Mouse (Mus musculus) spleen, adult 18-20 months (tissue): Measurements from ENCODE around the gene Akr1b3.

Experiments used
- DNase-seq, 2 experiments: peaks; one replicate each; pipeline ENCODE4 v3.0.0; 2022; ENCODE audit warnings: mixed read lengths in 2 of 2

Akr1b3 gene

DNA sequence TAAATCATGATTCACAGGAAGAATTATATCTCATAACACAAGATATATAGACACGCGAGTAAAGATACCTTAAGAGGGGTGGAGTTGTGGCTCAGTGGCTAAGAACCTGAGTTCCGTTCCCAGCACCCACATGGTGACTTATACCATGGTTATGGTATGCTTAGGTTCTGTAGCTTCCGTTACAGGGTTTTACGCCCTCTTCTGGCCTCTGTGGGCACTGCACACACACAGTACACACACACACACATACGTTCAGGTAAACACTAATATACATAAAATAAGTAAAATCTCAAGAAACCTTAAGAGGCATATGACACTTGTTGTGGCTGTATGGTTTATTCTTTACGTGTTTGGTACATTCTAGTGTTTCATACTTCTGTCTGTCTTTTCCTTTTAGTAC is 4.8 kb upstream of the Akr1b3 start:
- DNase-seq: no peak

DNA sequence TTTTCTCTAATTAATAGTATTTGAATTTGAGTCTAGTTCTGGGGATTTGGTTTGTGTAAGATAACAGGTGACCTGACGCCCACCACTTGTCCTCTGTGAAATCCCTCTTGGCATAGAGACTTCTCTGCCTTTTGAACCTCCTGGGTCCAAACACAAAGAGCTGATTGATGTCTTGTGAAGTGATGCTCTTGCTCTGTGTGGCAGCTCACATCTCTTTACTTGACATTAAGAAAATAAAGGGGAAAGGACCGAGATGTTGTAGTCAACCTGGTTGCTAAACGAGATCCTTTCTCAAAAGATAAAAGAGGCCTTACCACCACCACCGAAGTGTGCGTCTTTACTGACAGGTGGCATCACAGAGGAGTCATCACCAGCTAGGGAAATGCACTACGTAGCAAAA is 1.4 kb upstream of the Akr1b3 start:
- DNase-seq: no peak

DNA sequence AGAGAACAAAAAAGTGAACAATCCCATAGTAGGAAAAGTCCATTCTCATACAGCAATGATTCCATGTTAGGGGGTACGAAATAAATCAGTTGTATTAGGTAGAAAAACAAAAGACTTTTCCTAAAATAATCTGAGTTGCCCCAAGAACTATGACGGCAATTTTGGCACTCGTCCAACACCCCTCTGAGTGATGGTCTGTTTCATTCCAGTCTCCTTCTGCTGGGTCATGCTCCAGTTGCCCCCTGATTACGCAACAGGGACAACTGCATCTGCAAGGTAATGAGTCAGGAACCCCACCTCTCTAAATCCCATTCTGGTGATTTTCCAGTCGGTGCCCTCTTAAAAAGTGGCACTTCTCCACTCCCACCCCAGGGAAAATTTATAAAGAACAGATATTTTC is 894 bp upstream of the Akr1b3 start:
- peak in 1 of 2 experiments; percentile 22 for DNase-seq

DNA sequence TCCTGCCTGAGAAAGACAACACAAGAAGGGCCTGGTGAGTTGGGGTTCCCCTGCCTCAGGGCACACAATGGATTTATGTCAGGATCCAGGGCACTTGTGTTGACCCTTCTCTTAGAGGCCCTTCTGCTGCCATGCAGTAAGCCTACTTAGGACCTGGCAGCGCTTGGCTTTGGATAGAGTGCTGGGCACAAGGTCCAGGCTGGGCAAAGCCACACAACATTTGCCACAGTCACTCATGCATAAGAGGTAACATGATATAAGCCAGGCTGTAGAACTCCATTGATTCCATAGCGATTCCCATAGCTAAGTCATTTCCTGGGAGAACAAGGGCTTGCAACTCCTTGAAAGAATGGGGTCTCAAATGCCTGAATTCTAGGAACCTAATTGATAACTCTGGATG is 3.4 kb downstream of the Akr1b3 start:
- DNase-seq: no peak

GRCm38 (mm10) chr6:34313386-34313785 is 3.9 kb downstream of the Akr1b3 start:
- DNase-seq: no peak

DNA sequence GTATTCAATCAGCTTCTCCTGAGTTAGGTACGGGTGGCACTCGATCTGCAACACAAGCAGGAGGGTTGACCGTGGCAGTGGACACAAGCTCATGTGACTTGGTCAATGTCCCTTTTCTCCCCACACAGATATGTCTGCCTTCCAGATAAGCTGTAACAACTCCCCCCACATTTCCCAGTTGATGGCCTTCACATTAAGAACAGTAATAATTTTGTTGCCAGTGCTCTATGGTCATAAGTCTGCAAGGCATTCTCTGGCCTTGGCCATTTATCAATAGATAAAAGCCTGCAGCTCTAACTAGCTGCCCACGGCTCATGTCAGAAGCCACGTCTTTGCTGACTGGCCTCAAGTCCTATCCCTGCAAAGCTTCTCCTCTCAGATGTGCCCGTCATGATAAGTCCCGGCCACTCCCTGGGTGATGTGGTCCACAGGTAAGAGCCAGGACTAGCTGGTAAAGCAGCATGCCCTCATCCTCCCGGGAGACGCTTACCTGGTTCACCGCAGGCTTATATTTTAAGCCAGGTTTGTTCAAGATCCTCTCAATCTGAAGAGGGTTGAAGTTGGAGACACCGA is 7.2 kb downstream of the Akr1b3 start:
- DNase-seq: no peak

- DNase-seq: no peak
Observed at GRCm38 (mm10) chr6:34309526-34309925, 7.8 kb downstream of the Akr1b3 start.

- DNase-seq: no peak
Observed at GRCm38 (mm10) chr6:34306797-34307196, 10.5 kb downstream of the Akr1b3 start.

- no peak for DNase-seq
Observed at GRCm38 (mm10) chr6:34304675-34305241, 12.5 kb downstream of the Akr1b3 start.

- no peak for DNase-seq
Observed at GRCm38 (mm10) chr6:34297055-34297454, 20.2 kb downstream of the Akr1b3 start.

GRCm38 (mm10) chr6:34295437-34295836 is 21.8 kb downstream of the Akr1b3 start:
- no peak for DNase-seq

GRCm38 (mm10) chr6:34292882-34293487 is 24.3 kb downstream of the Akr1b3 start:
- peak; percentile 54 to 59 for DNase-seq

DNA sequence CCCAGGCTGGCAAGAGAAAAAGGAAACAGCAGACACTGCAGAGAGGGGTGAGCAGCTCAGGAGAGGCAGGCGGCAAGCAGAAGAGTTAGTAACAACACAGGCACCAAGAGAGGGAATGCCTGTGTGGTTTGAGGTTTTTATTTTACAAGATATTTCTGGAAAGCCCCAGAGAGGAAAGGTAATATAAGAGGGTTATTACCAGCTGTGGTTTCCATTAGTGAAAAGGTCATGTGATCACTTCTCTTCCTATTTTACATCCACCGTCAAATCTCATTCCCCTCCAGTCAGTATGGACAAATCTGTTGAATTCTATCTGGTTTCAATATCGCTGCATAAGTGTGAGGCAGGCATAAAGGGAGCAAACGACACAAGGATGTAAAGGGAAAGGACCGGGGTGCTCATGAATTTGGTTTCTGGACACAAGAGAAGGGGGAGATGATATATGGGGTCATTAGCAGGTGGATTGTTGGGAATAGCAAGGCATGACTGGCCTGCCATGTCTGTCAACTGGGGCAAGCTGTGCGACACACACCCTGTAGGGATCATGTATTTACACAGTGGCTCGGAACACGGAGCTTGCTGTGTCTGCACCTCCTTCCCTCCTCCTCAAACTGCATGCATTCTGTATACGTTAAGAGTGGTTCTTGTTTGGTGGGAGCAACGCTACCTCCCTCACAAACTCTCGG is 24.9 kb downstream of the Akr1b3 start:
- DNase-seq: no peak

DNA sequence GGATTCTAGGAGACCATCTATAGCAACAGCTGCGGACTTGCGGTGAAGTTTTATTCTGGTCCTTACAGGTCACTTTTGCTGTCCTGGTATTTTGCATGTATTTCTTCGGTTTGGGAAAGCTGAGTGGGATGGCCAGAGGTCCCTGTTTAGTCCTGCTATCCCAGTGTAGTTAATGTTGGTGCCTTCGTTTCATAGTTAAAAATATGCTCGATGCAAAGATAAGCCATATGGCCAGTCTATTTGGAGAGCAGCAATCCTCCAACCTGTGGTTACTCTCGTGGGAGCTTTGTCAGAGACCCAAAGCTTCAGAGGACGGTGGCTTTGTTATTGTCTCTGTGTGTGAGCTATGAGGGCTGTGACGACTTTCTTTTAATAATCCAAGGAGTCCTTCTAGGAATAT is 26.6 kb downstream of the Akr1b3 start:
- DNase-seq: no peak

GRCm38 (mm10) chr6:34290091-34290490 is 27.2 kb downstream of the Akr1b3 start:
- no peak for DNase-seq

DNA sequence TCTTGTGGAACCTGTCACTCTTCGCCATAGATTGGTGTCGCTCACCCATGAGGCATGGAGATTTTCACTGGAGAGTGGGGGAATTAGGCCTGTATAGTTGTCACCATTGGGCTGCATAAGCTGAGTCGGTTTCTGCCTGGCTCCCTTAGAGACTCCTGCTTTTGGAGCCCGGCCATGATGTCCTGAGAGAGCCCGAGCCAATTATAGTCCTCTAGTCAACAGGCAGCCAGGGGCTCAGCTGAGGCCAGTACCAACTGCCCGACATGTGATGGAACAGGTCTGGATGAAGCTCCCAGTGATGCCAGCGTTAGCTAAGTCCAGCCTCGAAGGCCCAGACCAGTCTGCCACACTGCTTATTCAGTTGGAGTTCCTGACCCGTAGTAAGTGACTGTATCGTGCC is 29.2 kb downstream of the Akr1b3 start:
- DNase-seq: no peak

DNA sequence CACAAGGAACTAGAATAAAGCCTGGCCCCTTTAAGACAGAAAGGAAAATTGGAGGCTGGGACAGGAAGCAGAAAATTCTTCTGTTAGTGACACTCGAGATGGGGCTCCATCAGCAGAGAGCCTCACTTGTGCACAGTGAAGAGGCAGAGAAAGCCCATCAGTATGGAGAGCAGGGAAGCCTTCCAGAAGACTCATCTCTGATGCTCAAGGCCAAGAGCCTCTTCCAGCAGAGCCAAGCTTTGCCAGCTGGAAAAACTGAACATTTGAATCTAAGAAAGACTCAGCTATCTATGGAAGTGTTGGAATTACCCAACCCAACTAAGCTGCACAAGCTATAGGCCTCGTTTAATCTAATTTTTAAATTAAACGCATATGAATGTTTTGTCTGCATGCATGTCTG is 30.4 kb downstream of the Akr1b3 start:
- DNase-seq: no peak

DNA sequence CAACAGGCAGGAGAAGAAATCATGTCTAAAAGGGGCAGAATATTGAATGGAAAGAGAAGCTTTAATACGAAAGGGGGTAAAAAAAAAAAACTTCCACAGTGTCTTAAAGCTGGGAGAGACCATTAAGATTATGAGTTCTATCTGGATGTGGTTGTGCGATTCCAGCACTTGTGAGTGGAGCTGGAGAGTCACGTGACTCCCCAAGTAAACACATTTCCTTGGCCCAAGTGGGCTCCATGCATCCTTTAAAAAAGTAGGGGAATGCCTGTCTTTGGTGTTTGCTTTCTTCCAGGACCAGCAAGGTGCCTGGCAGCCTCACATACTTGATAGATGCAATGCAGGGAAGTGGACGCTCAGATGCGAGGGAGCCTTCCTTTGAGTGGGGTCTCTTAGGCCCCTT is 38.9 kb downstream of the Akr1b3 start:
- no peak for DNase-seq

DNA sequence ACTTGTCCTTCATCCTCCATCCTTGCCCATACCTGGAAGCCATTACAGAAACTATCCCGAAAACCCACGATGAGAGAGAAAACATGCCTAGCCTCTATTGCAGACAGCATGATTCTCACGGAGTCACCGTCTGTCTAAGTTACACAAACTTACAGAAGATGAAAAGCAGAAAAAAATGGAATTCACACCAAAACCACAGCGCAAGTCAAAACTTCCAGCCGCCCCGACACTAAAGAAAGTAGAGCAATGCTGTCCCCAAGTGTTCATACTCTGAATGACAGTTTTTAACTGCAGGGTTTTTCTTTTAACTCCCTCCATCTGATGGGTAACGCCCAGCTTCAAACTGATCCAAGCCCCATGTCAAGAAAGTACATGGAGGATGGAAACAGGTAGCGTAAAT is 39.6 kb downstream of the Akr1b3 start:
- peak in 1 of 2 experiments; percentile 27 for DNase-seq

GRCm38 (mm10) chr6:34274346-34274745 is 42.9 kb downstream of the Akr1b3 start:
- DNase-seq: no peak

DNA sequence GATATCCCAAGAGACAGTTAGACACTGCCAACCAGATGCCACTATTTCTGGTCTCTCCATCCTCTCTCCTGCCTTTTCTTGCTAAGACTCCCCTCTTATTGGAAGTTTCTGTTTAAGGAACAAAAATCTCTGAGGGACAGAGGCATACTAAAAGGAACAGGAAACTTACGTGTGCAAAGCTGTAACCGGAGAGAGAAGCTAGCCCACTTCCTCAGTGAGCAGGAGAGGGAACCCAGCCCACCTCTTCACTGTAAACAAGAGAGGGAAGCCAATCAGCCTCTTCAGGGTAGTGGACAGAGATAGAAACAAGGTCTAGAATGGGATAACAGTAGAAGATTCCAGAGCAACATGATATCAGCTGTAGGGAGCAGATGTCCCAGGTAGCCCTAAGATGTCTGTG is 44.2 kb downstream of the Akr1b3 start:
- no peak for DNase-seq

- DNase-seq: no peak
Observed at GRCm38 (mm10) chr6:34272462-34272861, 44.8 kb downstream of the Akr1b3 start.

DNA sequence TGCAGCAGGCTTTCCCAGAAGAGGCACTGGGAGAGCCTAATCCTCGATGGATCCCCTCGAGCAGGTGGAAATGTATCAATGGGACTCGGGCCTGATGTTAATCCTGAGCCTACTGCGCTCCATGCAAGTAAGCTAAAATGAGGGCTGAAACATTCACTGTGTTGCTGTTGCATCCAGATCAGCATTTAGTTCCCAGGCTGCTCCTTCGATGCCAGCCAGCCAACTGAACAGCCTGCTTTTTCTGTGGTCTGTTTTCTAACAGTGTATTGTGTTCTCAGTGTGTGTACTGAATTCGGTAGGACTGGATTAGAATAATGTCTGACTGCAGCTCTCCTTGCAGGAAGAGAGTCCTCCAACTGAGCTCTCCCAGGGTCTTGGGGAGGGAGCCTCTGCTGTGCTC is 46.6 kb downstream of the Akr1b3 start:
- DNase-seq: no peak

GRCm38 (mm10) chr6:34258546-34258945 is 58.7 kb downstream of the Akr1b3 start:
- no peak for DNase-seq
